Mouse (Mus musculus) spleen, postnatal 14 days (tissue): Measurements from ENCODE around the gene Slc5a6.
"Not testable (repeated sequence)": the region's sequence is repeated elsewhere in the genome, so short reads cannot be mapped to it uniquely, and the experiment has no call there.

Source experiments
- DNase-seq, 2 experiments: peaks; one replicate each; pipeline ENCODE4 v3.0.0; 2021 to 2022; ENCODE audit warnings: low spot score in 2 of 2

Gene Slc5a6

DNA sequence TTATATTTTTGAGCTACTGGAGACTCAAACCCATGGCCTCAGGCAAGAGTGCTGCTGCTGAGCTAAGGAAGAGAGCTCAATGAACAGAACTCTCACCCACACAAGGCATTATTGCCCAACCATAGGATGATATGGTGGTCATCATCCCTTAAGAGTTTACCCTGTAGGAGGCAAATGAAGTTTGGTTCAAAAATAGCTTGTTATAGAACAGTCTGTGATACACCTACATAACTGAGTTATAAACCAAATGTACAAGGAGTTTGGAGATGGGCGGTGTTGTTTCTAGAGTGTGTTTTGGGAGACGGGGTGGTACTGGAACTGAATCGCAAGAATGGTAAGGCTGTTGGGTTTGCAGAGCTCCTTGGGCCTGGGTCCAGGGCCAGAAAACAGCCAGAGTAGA is 21.1 kb upstream of the Slc5a6 start:
- no peak for DNase-seq

- DNase-seq, result no peak
These were observed 6.8 kb upstream of the Slc5a6 start for GRCm38 (mm10) chr5:31055216-31056140.

GRCm38 (mm10) chr5:31054261-31055215 is 5.8 kb upstream of the Slc5a6 start, which contains the start of gene Cad:
Gene Cad (plus strand): TSS chr5:31054780.
- DNase-seq, result peak; percentile 89 to 93

DNA sequence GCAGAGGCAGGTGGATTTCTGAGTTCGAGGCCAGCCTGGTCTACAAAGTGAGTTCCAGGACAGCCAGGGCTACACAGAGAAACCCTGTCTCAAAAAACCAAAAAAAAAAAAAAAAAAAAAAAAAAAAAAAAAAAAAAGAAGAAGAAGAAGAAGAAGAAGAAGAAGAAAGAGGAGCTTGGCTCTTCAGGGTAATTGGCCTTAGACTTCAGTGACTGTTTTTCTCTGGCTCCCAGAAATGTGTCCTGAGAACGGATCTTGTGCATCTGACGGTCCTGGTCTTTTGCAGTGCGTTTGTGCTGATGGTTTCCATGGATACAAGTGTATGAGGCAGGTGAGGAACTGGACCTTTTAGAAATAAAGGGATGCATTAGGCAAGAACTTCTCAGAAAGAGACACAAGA is 5.0 kb upstream of the Slc5a6 start:
- not testable (repeated sequence) for DNase-seq

DNA sequence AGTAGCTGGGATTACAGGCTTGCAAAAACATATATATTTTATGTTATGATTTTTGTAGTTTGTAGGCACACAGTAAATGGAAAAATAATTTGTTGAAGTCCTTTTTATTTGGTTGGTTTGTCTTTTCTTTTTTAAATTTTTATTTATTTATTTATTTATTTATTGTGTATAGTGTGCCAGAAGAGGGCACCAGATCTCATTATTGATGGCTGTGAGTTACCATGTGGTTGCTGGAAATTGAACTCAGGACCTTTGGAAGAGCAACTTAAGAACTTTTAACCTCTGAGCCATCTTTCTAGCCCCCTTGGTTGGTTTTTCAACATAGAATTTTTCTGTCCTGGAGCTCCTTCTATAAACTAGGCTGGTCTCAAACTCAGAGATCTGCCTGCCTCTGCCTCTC is 1.7 kb upstream of the Slc5a6 start:
- DNase-seq, result no peak

GRCm38 (mm10) chr5:31047848-31048762 is 619 bp downstream of the Slc5a6 start, which contains the start of gene Atraid:
Gene Atraid (plus strand): TSS chr5:31048312.
- peak; percentile 96 to 98 for DNase-seq

DNA sequence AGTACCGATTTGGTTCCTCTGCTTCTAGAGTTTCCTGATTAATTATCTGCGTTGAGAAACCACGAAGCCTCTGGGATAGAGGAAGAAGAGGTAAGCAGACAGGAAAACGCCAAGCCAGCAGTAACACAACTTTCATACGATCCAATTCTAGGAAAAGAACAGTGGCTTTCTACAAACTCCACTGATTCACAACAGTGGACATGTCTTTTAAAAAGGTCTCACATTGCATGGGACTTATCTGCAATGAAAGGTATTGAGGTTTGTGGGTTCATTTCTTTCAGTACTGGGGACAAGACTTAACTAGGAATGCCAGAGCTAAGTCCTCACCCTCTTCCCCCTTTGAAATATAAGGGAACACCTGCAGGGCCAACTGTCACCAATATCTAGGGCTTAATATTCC is 1.6 kb downstream of the Slc5a6 start:
- DNase-seq, result no peak

DNA sequence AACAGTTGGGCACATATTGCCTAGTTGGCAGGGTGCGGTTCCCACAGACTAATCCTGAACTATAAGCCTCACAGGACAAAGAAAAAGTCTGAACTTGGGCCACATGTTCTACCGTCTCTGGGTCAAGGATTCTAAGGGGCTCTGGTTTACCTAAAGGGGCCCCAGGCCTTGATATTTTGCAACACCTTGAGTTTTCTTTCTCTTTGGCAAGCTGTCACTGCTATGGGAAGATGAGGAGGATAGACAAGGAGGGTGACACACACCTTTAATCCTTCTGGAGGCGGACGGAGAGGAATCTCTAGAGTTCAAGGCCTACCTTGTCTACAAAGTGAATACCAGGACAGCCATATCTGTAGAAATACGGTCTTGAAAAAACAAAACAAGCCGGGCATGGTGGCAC is 2.3 kb downstream of the Slc5a6 start:
- no peak for DNase-seq

DNA sequence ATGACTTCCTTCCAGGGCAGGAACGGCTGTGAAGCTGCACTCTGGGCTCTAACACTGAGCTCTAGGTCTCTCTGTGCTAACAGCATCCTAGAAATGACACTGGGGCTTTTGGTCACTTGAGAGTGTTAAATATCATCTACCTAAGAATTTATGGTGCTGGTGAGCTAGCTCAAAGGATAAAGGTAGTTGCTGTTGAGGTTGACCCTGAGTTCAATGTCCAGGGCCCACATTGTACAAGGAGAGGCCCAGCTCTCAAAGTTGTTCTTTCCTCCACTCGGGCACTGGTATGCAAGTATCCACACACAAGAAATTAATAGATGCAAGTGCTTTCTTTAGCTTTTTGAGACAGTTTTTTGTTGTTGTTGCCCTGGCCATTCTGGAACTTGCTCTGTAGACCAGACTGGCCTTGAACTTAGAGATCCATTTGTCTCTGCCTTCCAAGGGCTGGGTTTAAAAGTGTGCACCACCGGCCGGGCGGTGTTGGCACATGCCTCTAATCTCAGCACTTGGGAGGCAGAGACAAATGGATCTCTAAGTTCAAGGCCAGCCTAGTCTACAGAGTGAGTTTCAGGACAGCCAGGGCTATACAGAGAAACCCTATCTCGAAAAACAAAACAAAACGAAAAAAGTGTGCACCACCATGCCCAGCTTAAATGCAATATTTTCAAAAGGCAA is 10.4 kb downstream of the Slc5a6 start:
- DNase-seq, result no peak

GRCm38 (mm10) chr5:31036556-31036955 is 12.2 kb downstream of the Slc5a6 start:
- not testable (repeated sequence) for DNase-seq

GRCm38 (mm10) chr5:31034669-31035068 is 14.1 kb downstream of the Slc5a6 start:
- DNase-seq, result no peak

DNA sequence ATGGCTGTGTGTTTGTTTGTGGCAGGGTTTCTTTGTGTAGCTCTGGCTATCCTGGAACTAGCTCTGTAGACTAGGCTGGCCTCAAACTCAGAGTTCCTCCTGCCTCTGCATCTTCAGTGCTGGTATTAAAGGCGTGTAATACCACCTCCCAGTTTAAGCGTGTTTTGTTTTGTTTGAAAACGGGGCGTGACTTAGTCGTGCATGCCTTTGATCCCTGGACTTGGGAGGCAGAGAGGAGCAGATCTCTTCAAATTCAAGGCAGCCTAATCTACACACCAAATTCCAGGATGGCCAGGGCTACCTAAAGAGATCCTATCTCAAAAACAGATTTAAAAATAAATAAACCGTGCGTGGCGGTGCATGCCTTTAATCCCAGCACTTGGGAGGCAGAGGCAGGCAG is 17.2 kb downstream of the Slc5a6 start:
- DNase-seq, result no peak

DNA sequence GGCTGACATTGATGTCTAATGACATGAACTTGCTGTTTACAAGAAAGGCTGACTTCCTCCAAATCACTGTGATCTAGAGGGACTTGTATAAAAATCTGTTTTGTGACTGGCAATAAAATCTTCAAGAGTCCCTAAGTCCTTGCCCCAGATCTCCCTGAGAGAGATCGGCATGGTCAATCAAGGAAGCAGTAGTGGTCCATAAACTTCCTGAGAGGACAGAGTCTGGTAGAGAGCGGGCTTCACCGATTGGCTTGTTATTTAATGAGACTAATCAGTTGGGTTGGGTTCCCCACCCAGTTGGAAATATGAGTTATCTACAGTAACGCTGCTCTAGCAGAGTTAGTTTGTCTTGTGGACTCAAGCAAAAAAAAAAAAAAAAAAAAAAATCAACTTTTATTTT is 17.8 kb downstream of the Slc5a6 start:
- no peak for DNase-seq

GRCm38 (mm10) chr5:31024641-31025040 is 24.1 kb downstream of the Slc5a6 start:
- no peak for DNase-seq

- no peak for DNase-seq
These were observed 25.5 kb downstream of the Slc5a6 start for GRCm38 (mm10) chr5:31023254-31023653.

DNA sequence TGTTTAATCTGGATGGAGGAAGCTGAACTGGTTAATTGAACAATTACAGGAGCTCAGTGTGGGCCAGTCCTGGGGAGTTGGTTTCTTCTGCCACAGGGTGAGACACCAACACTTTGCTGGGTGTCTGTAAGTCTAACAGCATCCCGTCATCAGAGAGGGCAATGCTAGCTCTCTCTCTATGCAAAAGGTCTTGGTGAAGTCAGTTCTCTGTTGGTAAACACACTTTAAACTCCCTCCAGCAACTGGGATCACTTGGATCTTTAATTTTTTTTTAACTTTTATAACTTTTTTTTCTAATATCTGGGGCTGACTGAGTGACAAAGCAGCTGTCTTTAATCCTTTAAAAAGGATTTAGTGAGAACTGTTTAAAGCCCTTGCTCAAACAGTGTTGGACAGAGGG is 26.0 kb downstream of the Slc5a6 start:
- no peak for DNase-seq

GRCm38 (mm10) chr5:31021790-31022189 is 26.9 kb downstream of the Slc5a6 start:
- not testable (repeated sequence) for DNase-seq

DNA sequence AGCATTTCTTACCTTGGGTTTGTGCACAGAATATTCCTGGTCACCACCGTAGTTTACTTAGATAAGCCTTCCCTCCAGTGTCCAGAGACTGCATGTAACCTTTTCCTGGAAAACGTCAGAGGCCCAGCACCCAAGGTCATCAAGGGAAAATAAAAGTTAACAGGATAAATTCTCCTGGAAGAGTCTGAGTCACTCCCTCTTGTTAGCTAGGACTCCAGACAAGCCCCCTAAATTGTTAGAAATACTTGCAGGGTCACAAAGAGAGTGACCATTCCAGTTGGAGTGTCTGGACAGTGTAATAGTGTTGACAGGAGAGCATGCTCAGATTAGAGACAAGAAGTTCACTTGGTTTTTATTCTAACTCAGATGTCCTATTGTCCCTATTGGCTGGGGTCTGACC is 32.8 kb downstream of the Slc5a6 start:
- DNase-seq, result no peak

DNA sequence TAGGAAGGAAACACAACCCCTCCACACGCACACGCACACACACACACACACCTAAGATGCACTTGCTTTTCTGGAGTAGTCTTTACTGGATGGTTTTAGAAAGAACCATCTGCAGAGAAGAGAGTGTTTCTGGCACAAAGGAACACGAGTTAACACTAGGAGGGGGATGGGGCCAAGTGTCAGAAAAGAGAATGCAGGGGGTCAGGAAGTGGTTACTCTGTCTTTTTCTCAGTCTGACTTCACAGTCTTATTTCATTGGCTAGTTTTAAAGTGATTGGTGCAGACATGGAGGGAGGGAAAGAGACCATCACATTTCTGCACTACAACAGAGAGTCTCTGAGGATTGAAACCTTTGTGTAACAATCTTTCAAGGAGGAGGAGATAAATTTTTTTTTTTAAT is 36.0 kb downstream of the Slc5a6 start:
- DNase-seq, result no peak

GRCm38 (mm10) chr5:31004184-31004583 is 44.5 kb downstream of the Slc5a6 start:
- peak; percentile 68 to 82 for DNase-seq

- DNase-seq, result no peak
These were observed 47.2 kb downstream of the Slc5a6 start for GRCm38 (mm10) chr5:31001560-31001959.
